Mouse (Mus musculus): ENCODE results near the gene Col4a5. TPM values are rescaled to one million over a fixed set of nuclear protein-coding genes. Genes with fewer than 3 reads are reported as not detected.
A peak's percentile ranks its signal among the peaks of the same experiment; 100 is the strongest.

Gene Col4a5
- polyA plus RNA-seq, 1 experiment from 2014 or later = 0.96 TPM

DNA sequence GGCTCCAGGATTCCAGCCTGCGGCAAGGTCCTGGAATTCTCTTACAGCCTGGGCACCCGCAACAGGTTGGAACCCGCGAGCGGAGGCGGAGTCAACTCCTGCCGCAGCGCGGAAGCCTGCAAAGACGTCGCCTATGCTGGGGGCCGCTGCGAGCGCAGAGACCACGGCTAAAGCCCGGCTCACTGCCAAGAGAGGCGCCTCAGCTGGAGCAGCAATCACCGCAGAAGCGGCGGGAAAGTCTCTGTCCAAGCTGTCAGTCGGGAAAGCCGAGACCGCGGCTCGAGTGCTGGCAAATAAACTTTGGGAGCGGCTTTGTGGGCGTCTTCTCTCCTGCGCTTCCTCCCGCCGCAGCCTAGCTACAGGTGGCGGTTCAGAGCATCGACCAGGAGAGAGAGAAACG lies 246.5 kb downstream of the Col4a5 start:
- no peak for DNase-seq
- WGBS (ENCODE audit: insufficient replicate concordance) = 10% methylated on average over 27 of the region's 33 CpGs
- no peak for ATAC-seq (ENCODE audit: low read depth)
- Histone ChIP-seq H3K27me3 (peaks cover 66% of the 10 kb centered on the region), H3K36me3 (no peaks in the 10 kb centered on the region), H3K4me3 (replicated peaks) (peak overlapping the region; percentile 10; the same call in 1 of the 2 replicates), H3K4me1 (replicated peaks) (no peaks in the 10 kb centered on the region), H3K4me2 (peak overlapping the region; percentile 29; the same call in 1 of the 2 replicates), H3K27ac (no peak overlapping the region), H3K9me3 (replicated peaks) (no peaks in the 10 kb centered on the region), H3K9ac (no peak overlapping the region)

DNA sequence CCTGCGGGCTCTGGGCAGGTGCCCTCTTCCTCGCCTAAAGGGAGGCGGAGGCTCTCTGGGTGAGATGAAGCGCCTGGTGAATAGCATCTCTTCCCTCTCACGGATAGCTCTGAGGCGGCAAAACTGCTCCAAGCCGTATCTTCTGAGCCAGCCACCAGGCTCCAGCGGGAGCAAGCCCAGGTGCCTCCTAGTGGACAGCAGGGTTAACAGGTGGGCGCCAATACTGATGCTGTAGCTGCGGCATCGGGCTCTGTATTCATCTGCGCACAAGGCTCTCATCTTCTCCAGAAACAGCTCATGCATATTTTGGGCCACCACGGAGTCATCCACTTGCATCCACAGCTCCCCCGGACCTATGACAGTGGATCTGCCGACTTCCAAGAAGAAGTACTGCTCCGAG lies 248.8 kb downstream of the Col4a5 start:
- Histone ChIP-seq H3K27me3 (peaks cover 70% of the 10 kb centered on the region), H3K36me3 (no peaks in the 10 kb centered on the region), H3K27ac (no peak overlapping the region), H3K4me1 (replicated peaks) (no peaks in the 10 kb centered on the region), H3K4me2 (no peak overlapping the region), H3K9ac (no peak overlapping the region), H3K4me3 (replicated peaks) (no peak overlapping the region), H3K9me3 (replicated peaks) (no peaks in the 10 kb centered on the region)
- DNase-seq (no peak), ATAC-seq (ENCODE audit: low read depth) (no peak)
- WGBS (ENCODE audit: insufficient replicate concordance) = 26% methylated on average over 16 of the region's 16 CpGs

DNA sequence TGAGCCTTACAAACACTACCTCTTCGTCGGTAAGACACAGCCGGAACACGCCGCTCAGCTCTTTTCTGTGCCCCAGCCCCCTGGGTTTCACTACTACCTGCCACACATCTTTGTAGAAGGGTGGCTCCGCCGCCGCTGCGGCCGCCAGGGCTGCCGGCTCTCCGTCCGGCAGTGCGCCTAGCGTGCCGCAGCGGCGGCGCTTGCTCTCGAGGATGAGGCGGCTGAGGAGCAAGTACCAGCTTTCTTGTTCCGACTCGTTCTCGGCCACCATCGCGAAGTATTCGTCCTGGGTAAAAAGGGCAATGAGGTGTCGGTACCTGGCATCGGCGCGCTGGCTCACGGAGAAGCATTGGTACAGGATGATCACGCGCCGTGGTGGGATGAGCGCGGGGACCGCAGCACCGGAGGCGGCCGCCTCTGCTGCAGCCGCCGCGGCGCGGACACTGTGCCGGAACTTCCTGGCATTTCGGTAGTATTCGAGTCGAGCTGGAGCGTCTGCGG lies 249.3 kb downstream of the Col4a5 start:
- Histone ChIP-seq H3K27me3 (peaks cover 70% of the 10 kb centered on the region), H3K27ac (no peak overlapping the region), H3K4me3 (replicated peaks) (peak overlapping the region; percentile 21)

DNA sequence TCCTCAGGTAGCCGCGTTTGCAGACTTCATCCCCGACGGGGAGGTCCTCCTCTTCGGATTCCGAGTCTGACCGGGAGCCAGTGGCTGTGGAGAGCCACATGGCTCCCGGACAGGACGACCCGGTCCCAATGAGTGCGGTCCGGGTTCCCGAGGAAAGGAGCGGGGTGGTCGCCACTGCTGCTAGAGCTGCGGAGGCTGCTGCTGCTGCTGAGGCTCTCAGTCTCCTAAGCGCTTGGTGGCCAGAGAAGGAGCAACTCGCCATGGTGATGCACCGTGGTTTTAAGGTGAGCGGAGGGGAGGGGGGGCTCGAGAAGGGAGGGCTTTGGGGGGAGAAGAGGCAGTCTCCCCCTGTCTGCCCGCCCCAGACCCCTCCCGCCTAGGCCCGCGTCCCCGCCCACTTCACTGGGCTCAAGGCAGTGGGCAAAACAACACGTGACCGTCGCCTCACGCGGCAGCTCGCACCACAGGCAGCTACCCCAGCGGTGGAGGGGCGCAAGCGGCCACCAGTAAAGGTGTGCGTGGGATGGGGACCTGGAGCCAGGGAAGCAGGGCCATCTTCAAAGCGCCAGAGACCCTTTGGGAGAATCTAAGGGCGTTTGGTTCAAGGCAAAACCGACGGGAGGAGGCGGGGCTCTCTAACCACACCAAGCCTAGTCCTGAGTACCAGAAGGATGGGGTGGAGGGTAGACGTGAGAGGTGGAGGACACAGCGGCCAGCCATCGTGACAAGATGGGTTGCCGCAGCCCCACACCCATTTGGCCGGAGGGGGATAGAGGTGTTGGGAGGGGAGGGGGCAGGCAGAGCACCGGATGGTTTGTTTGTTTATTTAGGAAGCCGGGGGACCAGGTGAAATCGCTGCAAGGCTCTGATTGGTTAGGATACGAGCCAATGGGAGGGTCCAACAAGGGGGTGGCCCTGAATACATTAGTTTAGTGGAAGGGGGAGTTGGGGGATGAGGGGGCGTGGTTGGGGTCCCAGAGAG lies 250.0 kb downstream of the Col4a5 start, which contains the start of gene Irs4:
Gene Irs4 (minus strand): TSS at position 327 of the 982 bp plus-strand sequence.
- 22% methylated on average over 42 of the region's 51 CpGs for WGBS (ENCODE audit: insufficient replicate concordance)
- peaks cover 67% of the 10 kb centered on the region for H3K27me3 ChIP-seq
- no peaks in the 10 kb centered on the region for H3K36me3 ChIP-seq
- H3K4me1 ChIP-seq (replicated peaks) = no peaks in the 10 kb centered on the region
- no peak for ATAC-seq (ENCODE audit: low read depth)
- H3K4me2 ChIP-seq = peak within 1 kb of the TSS; percentile 32; the same call in 1 of the 2 replicates
- peak within 1 kb of the TSS; percentile 21 for H3K4me3 ChIP-seq (replicated peaks)
- no peak within 1 kb of the TSS for H3K9ac ChIP-seq
- H3K9me3 ChIP-seq (replicated peaks) = no peaks in the 10 kb centered on the region
- no peak within 1 kb of the TSS for H3K27ac ChIP-seq
- DNase-seq = no peak

More for the DNA sequence above, 249.3 kb downstream of the Col4a5 start:
- Histone ChIP-seq H3K9ac (no peak overlapping the region), H3K4me2 (peak overlapping the region; percentile 32; the same call in 1 of the 2 replicates), H3K9me3 (replicated peaks) (no peaks in the 10 kb centered on the region), H3K36me3 (no peaks in the 10 kb centered on the region), H3K4me1 (replicated peaks) (no peaks in the 10 kb centered on the region)
- DNase-seq (no peak), ATAC-seq (ENCODE audit: low read depth) (no peak)
- WGBS (ENCODE audit: insufficient replicate concordance) = 19% methylated on average over 52 of the region's 52 CpGs

DNA sequence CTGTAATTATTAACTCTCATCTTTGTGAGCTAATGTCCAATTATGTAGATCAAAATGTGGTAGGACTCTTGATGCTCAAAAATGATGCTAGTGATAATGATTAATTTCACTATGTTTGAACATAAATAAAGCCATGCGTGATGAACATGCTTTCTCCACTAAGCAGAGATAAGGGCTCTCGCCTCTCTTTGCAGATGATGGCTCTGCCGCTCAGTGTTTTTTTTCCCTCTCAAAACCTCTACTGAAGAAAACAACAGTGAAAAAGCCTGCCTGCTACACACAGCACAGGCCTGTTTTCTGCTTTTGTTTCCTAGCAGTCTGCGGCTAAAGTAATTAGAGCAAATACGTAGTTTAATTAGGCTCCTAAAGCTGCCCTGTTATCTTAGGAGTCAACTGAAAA lies 254.4 kb downstream of the Col4a5 start:
- Histone ChIP-seq H3K36me3 (no peaks in the 10 kb centered on the region), H3K4me2 (no peak overlapping the region), H3K27ac (no peak overlapping the region), H3K4me3 (replicated peaks) (no peak overlapping the region), H3K9ac (no peak overlapping the region), H3K4me1 (replicated peaks) (no peaks in the 10 kb centered on the region), H3K9me3 (replicated peaks) (no peaks in the 10 kb centered on the region), H3K27me3 (peaks cover 23% of the 10 kb centered on the region)
- 62% methylated on average over 5 of the region's 5 CpGs for WGBS (ENCODE audit: insufficient replicate concordance)
- ATAC-seq (ENCODE audit: low read depth) (no peak), DNase-seq (no peak)

Other genes starting within 250 kb of the Col4a5 start
- gene Col4a6, start 1.3 kb upstream of the Col4a5 start, polyA plus RNA-seq (2015; fragmentation: Nextera tagmentation; extraction: Ambion mirVana) = 0.20 TPM in 2 replicates
- not detected in 2 replicates for gene Irs4, start 249.9 kb downstream of the Col4a5 start, polyA plus RNA-seq (2015; fragmentation: Nextera tagmentation; extraction: Ambion mirVana)

Data from liver, embryonic 13.5 days (tissue).